Mouse (Mus musculus) cerebellum, postnatal 36 days (tissue): ENCODE data around the gene Celf6.

Experiments used
- DNase-seq, 2 experiments: peaks; one replicate each; pipeline ENCODE4 v3.0.0; 2021 to 2022; ENCODE audit warnings: mixed read lengths in 2 of 2

The Celf6 gene

DNA sequence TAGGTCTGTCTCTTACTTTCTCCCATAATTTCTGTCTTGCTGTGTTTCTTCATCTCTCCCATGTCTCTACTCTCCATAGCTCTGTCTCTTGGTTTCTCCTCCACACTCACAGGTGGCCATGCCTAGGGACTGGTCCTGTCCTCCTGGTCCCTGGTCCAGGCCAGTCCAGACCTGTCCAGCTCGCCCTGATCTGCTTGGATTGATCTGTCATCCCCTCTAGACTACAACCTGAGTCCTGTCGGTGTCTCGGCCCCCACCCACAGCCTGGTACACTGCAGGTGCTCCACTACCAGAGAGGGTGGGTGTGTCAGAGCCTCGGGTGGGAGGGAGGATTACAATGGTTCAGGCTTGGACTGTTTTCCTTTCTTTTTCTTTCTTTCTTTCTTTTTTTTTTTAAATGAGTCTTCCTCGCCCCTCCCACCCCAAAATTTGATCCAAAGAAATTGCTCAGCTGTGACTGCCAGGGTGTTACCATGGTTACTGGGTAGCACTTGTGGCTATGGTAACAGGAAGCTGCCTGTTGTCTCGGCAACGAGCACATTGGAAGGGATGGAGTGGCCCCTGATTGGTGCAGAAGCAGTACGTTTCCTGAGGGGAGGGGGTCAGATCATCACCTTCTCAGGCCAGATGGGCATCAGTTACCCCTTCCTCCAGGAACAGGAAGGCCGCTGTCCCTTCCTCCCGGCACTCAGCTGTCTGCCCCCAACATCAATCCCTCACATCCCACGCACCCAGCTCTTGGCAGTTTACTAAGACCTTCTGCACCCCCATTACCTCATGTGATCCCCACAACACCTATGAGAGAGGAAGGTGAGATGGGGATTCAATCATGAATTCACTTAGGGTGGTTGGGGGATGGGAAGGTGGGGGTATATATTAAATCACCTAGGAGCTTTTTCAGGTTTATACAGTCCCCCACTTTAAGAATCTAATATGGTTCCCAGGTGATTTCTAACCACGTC lies 11.3 kb downstream of the Celf6 start:
- DNase-seq: no peak

DNA sequence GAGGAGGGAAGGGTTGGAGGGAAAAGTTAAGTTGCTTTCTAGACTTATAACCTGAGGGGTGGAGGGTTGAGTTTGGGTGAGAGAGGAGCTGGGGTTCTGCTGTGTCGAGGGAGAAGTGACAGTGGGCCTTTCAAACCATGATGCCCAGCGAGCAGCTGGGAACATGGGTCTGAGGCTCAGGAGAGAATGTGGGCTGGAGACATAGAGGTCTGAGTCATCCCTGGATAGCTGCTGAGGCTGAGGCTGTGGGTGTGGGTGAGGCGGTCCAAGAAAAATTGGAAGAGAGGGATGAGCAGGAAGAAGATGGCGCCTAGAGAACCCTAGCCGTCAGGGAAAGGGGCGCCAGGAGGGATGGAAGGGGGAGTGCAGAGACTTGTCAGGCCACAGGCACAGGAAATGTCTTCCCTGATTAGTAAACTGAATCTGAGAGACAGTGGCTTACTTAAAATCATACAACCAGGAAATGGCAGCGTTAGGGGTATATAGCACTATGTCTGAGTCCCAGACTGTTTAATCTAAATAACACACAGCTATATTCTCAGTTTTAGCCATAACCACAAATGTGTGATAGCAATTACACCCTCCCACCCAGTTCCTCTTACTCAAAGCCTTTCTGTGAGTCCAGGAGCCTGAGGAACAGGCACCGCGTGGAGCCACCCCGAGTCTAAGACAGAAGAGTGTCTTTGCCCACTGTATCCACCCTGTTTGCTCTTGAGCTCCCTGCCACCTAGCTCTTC lies 12.2 kb downstream of the Celf6 start:
- DNase-seq: no peak

DNA sequence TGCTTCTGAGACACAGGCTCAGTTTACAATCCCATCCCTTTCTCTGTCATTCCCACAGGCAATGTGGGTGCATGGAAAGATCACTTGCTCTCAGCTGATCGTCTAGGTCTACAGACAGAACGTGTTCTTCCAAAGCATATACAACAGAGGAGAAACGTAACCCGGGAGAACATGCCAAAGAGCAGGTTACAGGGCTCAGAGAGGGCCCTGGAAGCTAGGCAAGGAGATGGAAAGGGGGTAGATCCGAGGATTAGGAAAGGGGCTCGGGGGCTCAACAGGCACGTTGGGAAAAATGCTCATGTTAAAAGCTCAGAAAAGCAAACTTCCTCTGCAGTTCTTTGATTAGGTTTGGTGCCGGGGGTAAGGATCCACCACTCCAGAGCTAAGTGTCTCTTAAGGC lies 23.9 kb downstream of the Celf6 start:
- DNase-seq: no peak

DNA sequence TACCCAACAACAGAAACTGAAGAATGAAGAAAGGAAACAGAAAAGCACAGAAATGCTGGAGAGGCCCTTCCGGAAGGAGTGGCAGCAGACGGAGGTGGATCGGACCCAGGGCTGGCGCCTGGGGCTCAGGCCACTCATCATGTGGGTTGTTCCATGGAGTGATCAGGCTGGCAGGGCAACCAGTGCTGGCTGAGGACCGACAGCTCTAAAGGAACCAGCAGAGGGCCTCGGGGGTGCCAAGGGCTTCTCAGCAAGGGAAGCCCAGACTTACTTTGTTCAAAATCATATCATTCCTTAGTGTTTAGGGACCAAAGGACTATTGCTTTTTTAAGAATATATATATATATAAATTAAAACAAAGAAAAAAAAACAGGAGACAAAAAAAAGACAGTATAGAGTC lies 28.2 kb downstream of the Celf6 start:
- DNase-seq: peak in 1 of 2 experiments; percentile 38

DNA sequence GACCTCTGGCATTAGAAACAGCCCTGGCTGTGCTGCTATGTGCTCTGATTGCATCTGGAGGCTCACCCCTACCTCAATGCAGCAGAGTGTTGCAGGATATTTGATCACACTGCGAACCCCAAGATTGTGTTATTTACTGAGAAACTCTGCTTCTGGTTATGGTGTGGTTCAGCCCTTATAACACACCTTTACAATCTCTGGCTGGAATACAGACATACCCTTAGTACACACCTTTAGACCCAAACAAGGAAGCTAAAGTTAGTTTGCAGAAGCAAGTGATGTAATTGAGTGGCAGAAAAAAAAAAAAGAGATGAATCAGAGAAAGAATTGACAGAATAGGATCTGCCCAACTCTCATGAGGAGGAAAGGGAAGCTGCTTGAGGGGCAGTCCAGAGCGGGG lies 33.2 kb downstream of the Celf6 start:
- no peak for DNase-seq

DNA sequence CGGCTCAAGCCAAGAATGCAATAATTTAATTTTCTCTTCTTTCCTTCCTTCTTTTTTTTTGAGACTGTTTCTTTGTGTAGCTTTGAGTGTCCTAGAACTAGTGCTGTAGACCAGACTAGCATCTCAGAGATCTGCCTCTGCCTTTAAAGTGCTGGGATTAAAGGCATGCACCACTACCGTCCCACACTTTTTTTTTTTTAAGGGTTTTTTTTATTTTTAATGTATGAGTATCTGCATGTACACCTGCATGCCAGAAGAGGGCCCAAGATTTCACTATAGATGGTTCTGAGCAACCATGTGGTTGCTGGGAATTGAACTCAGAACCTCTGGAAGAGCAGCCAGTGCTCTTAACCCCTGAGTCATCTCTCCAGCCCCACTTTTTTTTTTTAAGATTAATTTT lies 38.1 kb downstream of the Celf6 start:
- DNase-seq: no peak

DNA sequence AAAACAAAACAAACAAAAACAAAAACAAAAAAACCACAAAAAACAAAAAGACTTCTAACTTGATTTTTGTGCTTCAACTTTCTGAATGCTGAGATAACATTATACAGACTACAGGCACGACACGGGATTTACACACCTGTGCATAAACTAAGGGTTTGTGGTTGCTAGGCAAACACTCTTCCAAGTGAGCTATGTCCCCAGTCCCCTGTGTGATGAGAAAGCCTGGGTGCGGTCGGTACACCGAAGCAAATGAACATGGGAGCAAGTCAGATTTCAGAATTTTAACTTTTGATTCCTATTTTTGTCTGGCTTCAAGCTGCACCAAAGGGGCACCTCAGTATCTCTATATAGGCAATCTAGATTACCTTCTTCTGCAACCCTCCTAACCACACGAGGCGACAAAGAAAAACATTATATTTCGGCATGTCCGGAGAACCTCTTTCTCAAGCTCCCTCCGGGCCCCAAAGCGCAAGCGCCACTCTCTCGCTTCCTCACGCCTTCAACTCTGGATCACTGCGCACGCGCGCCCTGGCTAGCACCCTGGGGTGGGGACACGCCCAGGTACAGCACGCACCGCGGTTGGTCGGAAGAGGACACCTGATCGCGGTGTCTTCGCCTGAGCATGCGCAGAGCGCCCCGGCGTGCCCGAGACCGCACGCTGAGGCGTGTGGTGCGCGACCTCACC lies 39.0 kb downstream of the Celf6 start, which contains the start of gene Parp6:
Parp6 (plus strand) TSS at position 663 of the 685 bp plus-strand sequence.
- DNase-seq: peak; percentile 100

DNA sequence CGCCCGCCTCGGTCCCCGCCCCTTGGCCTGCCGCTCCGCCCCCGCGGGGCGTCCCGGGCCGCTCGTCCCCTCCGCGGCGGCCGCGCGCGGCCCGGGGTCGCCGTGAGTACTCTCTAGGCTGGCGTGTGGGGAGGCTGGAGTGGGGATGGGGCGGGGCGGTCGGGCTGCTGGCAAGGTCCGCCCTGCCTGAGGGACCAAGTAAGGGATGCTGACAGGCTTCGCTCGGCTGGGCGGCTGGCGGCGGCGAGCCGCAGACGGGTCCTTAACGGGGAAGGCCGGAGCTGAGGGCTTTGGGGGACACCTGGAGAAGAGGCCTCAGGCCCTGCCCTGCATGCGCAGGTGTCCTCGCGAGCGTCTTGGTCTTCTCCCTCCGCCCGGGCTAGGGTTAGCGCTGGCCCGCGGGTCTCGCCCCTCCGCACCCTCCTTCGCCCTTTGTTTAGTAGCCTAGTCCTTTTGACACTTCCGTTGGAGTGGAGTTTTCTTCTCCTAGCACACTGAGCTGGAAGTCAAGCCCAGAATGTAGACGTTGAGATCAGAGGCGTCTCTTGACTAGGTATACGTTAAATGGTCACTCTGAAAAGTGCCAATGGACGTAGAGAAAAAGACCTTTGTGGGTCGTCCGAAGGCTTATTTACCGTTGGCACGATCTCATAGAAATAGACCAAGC lies 39.7 kb downstream of the Celf6 start:
- DNase-seq: no peak

DNA sequence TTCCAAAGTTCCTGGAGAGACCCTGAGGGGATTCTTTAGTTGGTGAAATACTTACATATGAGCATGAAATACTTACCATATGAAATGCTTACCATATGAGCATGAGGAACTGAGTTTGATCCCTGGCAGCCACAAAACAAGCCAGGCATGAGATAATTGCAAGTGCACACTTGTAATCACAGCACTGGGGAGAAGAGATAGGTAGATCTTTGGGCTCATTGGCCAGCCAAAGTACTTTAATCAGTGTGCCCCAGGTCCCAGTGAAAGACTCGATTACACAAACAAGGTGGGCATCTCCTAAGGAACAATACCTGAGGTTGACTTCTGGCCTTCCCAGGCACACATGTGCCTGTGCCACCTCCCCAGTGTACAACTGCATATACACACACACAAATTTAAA lies 60.7 kb downstream of the Celf6 start:
- no peak for DNase-seq

DNA sequence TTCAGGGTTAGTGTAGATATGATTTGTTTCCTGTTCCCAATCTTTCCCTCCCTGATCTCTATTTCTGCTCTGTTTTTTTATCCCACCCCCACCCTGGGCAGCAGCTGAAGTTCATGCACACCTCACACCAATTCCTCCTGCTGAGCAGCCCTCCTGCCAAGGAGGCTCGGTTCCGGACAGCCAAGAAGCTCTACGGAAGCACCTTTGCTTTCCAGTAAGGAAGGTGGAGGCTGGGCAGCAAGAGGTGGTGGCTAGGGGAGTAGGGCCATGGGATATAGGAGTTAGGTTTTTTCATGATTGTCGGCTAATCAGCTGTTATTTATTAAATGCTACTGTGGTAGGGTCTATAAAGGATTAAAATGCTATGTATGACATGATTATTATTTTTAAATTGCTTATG lies 62.2 kb downstream of the Celf6 start:
- no peak for DNase-seq

DNA sequence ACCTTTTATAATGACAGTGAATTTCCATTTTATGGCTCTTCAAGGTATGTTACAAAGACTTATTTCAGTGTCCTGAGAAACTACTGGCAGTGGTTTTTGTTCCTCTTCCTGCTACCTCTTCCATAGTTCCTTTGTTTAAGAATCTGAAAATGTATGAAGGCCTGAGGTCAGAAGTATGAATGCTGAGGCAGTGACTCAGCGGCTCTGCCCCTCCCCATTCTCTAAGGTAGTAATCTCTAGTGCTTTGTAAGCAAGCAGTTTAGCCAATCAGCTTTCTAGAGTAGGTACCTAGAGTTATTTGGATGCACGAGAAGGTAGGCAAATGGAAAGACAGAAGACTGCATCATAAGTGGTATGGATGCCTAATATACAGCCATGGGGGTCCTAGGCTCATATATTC lies 63.6 kb downstream of the Celf6 start:
- DNase-seq: no peak

DNA sequence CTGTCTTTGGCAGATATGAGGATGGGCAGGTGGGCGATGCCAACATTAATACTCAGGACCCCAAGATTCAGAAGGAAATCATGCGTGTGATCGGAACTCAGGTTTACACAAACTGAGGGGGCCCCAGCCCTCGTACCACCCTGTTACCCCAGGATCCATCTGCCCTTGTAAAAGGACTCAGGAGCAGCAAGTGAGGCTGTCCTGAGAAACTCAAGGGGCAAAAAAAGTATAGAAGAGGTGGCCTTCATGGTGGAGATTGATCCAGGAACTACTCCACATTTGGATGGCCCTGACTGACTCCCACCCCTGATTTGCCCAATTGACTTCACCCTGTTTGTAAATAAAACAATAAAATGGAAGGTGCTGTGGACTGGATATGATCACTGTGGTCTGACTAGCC lies 72.2 kb downstream of the Celf6 start:
- DNase-seq: no peak

DNA sequence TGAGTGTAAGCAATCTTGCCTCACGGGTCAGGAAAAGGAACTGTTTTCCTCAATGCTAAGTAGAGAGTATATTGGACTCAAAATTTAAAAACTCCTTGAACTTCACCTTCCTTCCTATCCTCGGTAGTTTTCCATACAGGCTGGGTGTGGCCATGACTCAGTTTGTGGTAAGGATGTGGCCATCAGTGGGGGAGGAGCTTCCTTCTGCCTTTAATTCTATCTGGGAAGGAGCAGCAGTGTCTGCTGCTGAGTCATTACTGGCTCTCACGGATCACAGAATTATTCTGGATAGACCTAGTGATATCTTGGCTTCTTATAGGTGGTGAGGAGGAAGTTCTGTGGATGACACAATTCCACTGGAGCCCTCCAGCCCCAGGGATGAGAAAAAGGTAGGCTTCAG lies 75.7 kb downstream of the Celf6 start:
- no peak for DNase-seq

DNA sequence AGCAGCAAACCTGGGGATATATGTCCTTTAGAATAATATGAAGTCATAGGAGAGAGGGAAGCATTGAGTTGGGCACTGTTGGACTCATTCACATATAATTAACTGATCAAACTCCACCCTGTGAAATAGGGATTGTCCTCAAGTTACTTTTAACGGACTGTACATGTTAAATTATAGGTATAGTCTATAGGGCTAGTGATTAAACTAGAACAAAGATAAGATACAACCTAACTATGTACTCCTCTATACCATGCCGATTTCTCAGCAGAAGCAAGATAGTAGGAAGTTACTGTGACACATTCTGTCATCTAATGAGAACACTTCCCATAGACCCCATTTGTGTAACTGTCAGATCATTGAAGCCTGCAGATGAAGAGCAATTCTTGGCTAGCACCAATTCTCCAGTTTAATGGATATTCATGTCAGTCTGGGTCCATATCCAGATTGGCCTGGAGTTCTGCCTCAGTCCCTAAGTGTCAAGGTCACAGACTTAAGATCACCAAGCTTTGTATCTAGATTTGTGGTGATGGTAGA lies 76.8 kb downstream of the Celf6 start:
- DNase-seq: no peak

DNA sequence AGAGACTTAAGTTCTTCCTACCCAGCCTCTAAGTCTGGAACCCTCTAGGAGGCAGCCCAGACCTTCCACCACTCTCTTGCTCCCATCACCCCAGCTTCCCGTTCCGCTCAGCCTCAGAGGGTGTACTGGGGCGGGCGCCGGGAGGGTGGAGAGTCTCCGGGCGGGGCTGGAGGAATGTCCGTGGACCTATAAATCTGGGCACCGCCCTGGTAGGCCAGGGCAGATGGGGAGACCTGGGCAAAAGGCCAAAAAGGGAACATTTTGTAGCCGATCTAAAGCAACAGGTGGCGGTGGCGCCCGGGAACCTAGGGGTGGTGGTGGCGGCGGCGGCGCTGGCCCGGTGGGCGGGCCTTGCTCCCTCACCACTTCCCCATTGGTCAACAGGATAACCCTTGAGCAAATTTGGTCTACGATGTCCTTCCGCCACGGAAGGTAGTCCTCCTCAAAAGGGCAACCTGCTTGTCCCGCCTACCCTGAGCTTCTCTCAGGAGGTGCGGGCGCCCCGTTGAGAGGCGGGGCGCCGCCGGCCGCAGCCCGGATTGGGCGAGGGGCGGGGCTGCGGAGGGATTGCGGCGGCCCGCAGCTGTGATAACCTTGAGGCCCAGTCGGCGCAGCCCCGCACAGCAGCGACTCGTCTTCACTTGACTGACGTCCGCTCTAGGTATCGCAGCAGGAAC lies 78.4 kb downstream of the Celf6 start, which contains the start of gene Pkm:
Pkm (plus strand) TSS at position 411 of the 677 bp plus-strand sequence.
- peak; percentile 97 to 98 for DNase-seq
